Mouse (Mus musculus) olfactory bulb, adult 2 months (tissue): ENCODE data around the gene Prr3. TPM values are rescaled to one million over a fixed set of nuclear protein-coding genes. Genes with fewer than 3 reads are reported as not detected.

Source experiments
- H3K27ac ChIP-seq: fragments of 200-500 bp; 2 replicates; pipeline ENCODE4 v1.5.1; 2012; ENCODE audit warnings: low read depth, low read length; ENCODE audit not compliant: insufficient read depth
- H3K4me1 ChIP-seq: fragments of 200-500 bp; 2 replicates; pipeline ENCODE4 v1.6.1; 2012; ENCODE audit warnings: low read length; ENCODE audit not compliant: control insufficient read depth, insufficient read depth
- H3K4me3 ChIP-seq: fragments of 200-500 bp; 2 replicates; pipeline ENCODE4 v1.5.1; 2012; ENCODE audit warnings: mild to moderate bottlenecking, low read depth, low read length, moderate library complexity; ENCODE audit not compliant: insufficient read depth
- CTCF ChIP-seq: fragments of 200-500 bp; IDR thresholded peaks from 2 replicates; pipeline ENCODE4 v1.5.1; 2012; ENCODE audit warnings: low read depth, mild to moderate bottlenecking, low read length, moderate library complexity; ENCODE audit not compliant: insufficient read depth
- POLR2A ChIP-seq: fragments of 200-500 bp; IDR thresholded peaks from 2 replicates; pipeline ENCODE4 v1.6.1; 2012; ENCODE audit warnings: mild to moderate bottlenecking, low read depth, low read length, moderate library complexity; ENCODE audit not compliant: insufficient read depth
- WGBS: fragments of 180-500 bp; shearing (Covaris S2); methylation state at CpG from one replicate; pipeline ENCODE4 v1.1.7; 2018; 5-methylcytosine and 5-hydroxymethylcytosine counted together
- polyA plus RNA-seq: library from polyadenylated mRNA; stranded (reverse); fragments of >200 nt; gene quantifications from 2 replicates; pipeline ENCODE4 v1.2.4, GENCODE M21; 2012; ENCODE audit warnings: low replicate concordance; ENCODE audit not compliant: missing spikeins, insufficient read depth, insufficient read length

Gene Prr3
- not detected in 2 replicates for polyA plus RNA-seq

DNA sequence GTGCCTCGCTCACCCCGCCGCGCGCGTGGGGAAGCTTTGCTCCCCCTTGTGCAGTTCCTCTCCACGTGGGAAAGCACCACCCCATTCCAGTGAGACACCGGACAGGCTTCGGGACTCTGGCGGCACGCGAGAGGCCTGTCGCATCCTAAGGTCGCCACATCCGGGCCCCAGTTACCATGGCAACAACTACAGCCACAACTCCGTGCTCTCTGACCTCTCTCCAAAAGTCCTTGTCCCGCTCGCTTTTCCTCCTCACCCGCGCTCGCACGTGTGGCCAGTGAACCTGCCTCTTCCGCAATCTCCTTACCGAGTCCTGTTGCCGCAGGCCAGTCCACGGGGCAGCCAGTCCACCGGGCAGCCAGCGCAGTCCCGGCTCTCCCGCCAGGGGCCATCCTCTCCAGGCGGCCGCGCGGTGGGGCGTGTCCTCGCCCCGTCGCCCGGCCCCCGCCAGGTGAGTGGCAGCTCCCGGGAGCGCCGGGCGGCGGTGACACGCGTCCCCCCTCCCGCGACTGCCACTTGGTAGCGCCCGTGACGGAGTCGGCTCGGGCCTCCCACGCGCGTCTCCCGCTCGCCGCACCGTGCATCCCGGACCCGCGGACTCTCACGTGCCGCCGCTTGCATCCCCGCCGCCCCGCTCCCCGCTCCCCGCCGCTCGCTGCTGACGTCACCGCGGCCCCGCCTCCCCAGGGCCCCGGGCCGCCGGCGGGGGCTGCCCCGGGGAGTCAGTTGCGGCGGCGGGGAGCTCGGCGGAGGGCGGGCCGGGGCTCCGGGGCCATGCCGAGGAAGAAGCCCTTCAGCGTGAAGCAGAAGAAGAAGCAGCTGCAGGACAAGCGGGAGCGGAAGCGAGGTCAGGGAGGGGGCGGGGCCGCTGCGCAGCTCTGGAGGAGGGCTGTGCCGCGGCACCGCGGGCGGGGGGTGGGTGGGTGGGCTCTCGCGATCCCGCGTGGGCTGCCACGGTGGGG, at the start of gene Prr3, which contains the start of gene Gnl1:
Gene Prr3 (minus strand): TSS at position 836 of the 962 bp plus-strand sequence.
Gene Gnl1 (plus strand): TSS at position 451 of the 962 bp plus-strand sequence.
- H3K4me1 ChIP-seq: peaks cover 14% of the 10 kb centered on the region
- peak within 1 kb of the TSS; percentile 81 for H3K4me3 ChIP-seq
- TF ChIP-seq POLR2A (peak; percentile 54; the same call in 1 of the 2 replicates), CTCF (no peak)
- under 1% methylated on average over 103 of the region's 109 CpGs for WGBS
- peak within 1 kb of the TSS; percentile 87 for H3K27ac ChIP-seq

DNA sequence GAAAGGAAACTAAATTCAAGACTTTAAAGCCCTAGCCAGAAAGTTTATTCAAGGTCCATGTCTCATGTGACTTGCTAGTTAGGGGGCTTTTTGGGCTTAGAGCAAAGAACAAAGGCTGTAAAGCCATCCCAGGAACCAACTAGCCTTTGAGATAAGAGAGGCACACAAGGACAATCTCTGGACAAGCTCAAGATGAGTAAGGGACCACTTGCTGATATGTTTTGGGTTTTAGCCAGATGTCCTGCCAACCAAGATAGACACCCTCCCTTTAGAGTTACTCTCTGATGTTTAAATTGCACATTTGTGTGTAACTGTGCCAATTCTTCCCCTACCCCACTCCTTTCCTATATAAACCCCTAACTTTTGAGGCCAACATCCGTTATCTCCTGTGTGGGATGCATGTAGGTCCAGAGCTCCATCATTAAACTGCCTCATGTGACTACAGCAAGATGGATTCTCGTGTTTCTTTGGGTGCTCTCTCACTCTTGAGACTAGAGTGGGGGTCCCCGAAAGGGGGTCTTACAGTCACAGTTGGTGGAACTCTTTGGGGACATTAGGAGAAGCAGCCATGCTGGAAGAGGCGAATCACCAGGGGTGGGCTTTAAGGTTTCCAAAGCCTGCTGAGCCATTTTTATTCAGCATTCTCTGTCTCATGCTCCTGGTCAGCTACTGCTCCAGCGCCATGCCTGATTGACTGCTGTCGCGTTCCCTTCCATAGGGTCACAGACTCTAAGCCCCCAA, 49.0 kb upstream of the Prr3 start:
- peaks cover 15% of the 10 kb centered on the region for H3K4me1 ChIP-seq
- no peak overlapping the region for H3K27ac ChIP-seq
- 89% methylated on average over 7 of the region's 7 CpGs for WGBS
- no peak overlapping the region for H3K4me3 ChIP-seq
- TF ChIP-seq CTCF: no peak
- TF ChIP-seq POLR2A: no peak

DNA sequence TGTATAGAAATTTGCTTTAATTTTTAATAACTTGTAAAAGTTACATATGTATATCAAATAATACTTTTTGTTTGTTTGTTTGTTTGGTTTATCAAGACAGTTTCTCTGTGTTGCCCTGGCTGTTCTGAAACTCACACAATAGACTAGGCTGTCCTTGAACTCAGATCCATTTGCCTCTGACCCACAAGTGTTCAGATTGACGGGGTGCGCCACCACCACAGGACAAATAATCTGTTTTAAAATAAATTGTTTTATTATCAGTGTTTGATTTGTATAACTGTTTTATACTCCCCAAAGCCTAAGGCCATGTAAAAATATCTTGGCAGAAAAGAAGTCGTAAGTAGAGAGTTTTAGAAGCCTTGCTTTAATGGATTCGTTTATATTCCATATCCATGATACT, 47.6 kb upstream of the Prr3 start:
- Histone ChIP-seq H3K4me1 (peaks cover 20% of the 10 kb centered on the region), H3K4me3 (no peak overlapping the region), H3K27ac (no peak overlapping the region)
- WGBS: 93% methylated on average over 4 of the region's 4 CpGs
- TF ChIP-seq POLR2A: no peak
- no peak for TF ChIP-seq CTCF

DNA sequence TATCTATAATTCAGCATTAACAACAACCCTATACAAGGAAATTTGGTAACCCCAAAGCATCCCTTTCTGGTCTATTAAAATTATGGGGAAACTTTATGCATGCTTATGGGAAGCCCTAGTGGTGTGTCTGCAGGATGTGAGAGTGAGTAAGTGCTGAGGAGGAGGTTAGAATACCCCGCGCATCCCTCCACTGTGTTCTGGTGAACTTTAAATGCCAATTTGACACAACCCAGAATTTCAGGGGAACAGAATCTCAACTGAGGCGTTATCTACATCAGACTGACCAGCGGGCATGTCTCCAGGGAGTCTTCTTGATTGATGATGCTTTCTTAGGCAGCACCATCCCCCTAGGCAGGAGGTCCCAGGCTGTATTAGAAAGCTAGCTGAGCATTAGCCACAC, 45.9 kb upstream of the Prr3 start:
- WGBS: 68% methylated on average over 4 of the region's 4 CpGs
- Histone ChIP-seq H3K4me3 (no peak overlapping the region), H3K4me1 (peaks cover 9% of the 10 kb centered on the region), H3K27ac (no peak overlapping the region)
- no peak for TF ChIP-seq CTCF

DNA sequence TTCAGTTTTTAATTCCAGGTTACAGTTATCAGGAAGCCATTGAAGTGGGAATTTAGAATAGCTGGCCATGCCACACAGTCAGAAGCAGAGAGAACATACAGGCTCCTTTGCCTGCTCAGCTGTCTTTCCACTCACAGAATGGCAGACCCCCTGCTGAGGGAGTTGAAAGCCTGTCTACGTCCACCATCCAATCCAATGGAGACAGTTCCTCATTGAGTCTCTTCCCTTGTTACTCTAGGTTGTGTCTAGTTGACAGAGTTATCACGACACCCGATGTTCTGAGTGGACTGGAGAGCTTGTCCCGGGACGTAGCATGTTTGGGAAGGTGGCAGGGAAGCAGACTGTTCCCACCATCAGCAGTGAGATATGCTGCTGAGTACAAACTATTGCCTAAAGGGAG, 45.2 kb upstream of the Prr3 start:
- H3K4me3 ChIP-seq: no peak overlapping the region
- no peak for TF ChIP-seq POLR2A
- WGBS: 56% methylated on average over 5 of the region's 5 CpGs
- H3K27ac ChIP-seq: no peak overlapping the region
- peaks cover 14% of the 10 kb centered on the region for H3K4me1 ChIP-seq

DNA sequence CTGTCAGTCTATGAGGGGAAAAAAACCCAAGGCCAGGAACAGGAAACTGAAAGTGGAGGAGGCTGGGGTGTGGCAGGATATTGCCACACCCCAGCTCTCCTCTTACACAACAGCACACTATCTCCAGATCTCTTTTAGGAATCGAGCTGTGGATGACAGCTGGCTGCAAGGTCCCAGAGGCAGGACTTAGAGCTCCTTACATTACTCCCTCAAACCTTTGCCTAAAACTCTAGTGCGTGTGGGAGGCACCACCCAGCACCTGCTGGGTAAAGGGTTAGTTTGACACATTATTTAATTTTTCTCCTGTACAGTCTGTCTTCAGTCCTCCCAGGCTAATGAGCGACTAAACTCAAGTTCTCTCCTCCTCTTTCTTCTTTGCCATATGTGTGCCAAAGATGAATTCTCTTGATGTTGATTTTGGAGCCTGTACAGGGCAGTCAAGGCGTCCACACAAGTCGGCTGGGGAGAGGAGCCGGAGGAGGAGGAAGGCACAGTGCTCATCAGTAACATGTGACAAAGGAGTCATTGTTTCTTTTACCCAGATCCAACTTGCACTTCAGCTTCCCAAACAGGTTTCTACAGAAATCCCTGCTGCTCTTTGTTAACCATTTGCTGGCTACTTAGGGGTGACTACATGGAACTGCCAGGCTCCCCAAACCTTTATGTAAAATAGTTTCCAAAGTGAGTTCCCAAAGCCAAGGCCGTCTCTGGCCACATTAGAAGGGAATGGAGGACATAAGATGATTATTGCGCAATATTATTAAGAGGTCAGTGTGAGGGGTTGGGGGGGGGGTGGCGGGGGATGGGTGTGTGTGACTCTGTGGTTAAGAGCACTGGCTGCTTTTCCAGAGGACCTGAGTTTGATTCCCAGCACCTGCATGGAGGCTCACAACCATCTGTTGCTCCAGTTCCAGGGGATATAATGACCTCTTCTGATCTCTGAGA, 43.9 kb upstream of the Prr3 start:
- H3K4me1 ChIP-seq: peaks cover 14% of the 10 kb centered on the region
- no peak overlapping the region for H3K27ac ChIP-seq
- TF ChIP-seq POLR2A: no peak
- TF ChIP-seq CTCF: no peak
- 55% methylated on average over 9 of the region's 9 CpGs for WGBS
- H3K4me3 ChIP-seq: no peak overlapping the region

DNA sequence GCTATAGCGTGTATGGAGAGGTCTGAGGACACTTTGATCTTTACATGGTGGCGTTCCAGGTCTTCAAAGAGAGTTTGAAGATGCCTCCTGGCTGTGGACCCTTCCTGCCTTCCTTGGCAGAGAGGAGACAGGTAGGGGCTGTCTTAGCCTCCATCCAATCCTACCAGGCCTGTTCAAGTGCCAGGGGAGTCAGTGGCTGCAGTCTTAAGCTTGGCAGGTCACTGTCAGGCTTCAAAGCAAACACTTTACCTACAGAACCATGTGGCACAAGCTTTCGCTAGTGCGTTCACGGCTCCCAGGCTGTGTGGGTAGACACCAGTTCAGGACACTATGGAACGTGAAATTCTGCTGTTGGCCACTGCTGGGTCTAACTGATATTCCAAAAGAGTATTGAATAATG, 42.9 kb upstream of the Prr3 start:
- no peak for TF ChIP-seq CTCF
- TF ChIP-seq POLR2A: no peak
- 91% methylated on average over 6 of the region's 6 CpGs for WGBS
- Histone ChIP-seq H3K4me3 (no peak overlapping the region), H3K27ac (no peak overlapping the region), H3K4me1 (peaks cover 14% of the 10 kb centered on the region)

DNA sequence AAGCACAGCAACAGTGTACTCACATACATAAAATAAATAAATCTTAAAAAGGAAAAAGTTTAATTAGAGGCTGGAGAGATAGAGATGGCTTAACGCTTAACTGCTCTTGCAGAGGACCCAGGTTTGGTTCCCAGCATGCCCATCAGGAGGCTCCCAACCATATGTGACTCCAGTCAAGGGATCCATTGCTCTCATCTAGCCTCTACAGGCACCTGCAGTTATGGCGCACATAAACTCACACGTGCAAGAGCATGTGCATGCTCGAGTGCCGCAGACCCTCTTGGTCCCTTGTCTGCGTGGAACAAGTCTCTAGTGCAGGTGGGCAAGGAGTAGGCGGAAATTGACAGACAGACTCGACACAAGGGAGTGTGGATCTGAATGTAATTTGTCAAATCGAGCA, 42.1 kb upstream of the Prr3 start:
- Histone ChIP-seq H3K4me3 (no peak overlapping the region), H3K4me1 (peaks cover 14% of the 10 kb centered on the region), H3K27ac (no peak overlapping the region)
- 95% methylated on average over 9 of the region's 9 CpGs for WGBS
- no peak for TF ChIP-seq CTCF
- no peak for TF ChIP-seq POLR2A

DNA sequence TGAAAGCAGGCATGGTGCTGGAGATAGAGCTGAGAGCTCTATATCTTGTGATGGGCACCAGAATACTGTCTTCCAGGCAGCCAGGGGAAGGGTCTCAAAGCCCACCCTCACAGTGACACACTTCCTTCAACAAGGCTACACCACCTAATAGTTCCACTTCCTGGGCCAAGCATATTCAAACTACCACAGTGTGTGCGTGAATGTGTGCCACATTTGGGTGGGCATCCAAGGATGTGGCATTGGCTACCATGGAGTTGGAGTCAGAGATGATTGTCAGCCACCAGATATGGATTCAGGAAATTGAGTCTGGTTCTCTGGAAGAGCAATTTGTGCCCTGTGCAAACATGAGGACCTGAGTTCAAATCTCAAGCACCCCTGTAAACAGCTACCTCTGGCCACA, 41.3 kb upstream of the Prr3 start:
- Histone ChIP-seq H3K27ac (no peak overlapping the region), H3K4me3 (no peak overlapping the region), H3K4me1 (peaks cover 14% of the 10 kb centered on the region)
- 97% methylated on average over 1 of the region's 1 CpGs for WGBS
- no peak for TF ChIP-seq POLR2A
- no peak for TF ChIP-seq CTCF
